15 mouse cellular contexts compared by ENCODE assay signal in the genomic region with DNA sequence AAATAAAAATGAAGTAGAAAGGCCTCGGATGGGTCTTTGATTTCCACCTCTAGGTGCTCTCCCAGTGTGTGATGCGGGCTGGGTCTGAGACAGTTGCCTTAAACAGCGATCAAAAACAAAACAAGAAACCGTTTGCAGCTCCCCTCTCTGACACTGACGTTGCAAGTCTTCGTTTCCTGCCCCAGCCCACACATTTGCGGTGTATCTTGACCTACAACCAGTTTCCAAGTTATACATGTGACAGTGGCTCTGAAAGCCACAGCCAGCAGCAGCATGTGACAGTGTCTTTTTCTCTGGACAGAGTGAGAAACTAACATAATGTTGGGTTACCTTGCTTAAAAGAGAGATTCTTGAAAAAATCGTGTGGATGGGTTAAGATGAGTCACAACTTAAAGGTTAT. TPM values are rescaled to one million over a fixed set of nuclear protein-coding genes. Genes with fewer than 3 reads are reported as not detected.
A peak's percentile ranks its signal among the peaks of the same experiment; 100 is the strongest.
DNase-seq lines count a peak whose midpoint lies in the region; ATAC-seq lines count a peak whose summit lies in the region.
"Had no signal": no experiment of that assay in that cellular context is flagged by ENCODE, and none has a peak within 500 bp of the region (broad histone marks: within the 10 kb centered on the region; RNA-seq: fewer than 3 reads in every experiment).

No protein-coding gene starts in this region.

- 25% methylated on average over 8 of the region's 8 CpGs for WGBS in liver, embryonic 15.5 days (ENCODE audit: insufficient replicate concordance)
- WGBS in forebrain, embryonic 15.5 days: 79% methylated on average over 8 of the region's 8 CpGs

- H3K9me3 ChIP-seq in liver, embryonic 15.5 days (replicated peaks): no peaks in the 10 kb centered on the region
- no peaks in the 10 kb centered on the region for H3K9me3 ChIP-seq in forebrain, embryonic 15.5 days
- H3K9me3 ChIP-seq: embryonic facial prominence, embryonic 12.5 days; hindbrain, embryonic 15.5 days; stomach, embryonic 15.5 days had no signal

- H3K4me2 ChIP-seq in liver, embryonic 15.5 days: peak overlapping the region; percentile 10; the same call in 1 of the 2 replicates
- no peak overlapping the region for H3K4me2 ChIP-seq in forebrain, embryonic 15.5 days (replicated peaks)
- H3K4me2 ChIP-seq: embryonic facial prominence, embryonic 12.5 days; hindbrain, embryonic 15.5 days; stomach, embryonic 15.5 days had no signal

- no peak for ATAC-seq in liver, embryonic 15.5 days (ENCODE audit: insufficient read depth)
- ATAC-seq in hematopoietic stem cell, adult 5-6 weeks (replicated peaks in 1 of 2; ENCODE audit: insufficient read depth in 1 of 2, low FRiP score in 2 of 2, low TSS enrichment in 1 of 2, low read depth in 1 of 2, poor library complexity in 2 of 2, severe bottlenecking in 2 of 2): peak; percentile 75 to 76
- no peak for ATAC-seq in forebrain, embryonic 15.5 days (replicated peaks)

- H3K4me3 ChIP-seq in liver, embryonic 15.5 days (replicated peaks): no peak overlapping the region
- H3K4me3 ChIP-seq in forebrain, embryonic 15.5 days: no peak overlapping the region
- H3K4me3 ChIP-seq: embryonic facial prominence, embryonic 12.5 days; heart, adult 2 months; hindbrain, embryonic 15.5 days; stomach, embryonic 15.5 days had no signal

- DNase-seq in liver: no peak
- DNase-seq in naive thymus-derived CD4-positive, alpha-beta T cell, adult 2 months (ENCODE audit: low read depth): peak; percentile 86
- DNase-seq in thymus, postnatal 4 days: peak; percentile 69
- DNase-seq in left cerebral cortex, postnatal 25 days (ENCODE audit: low spot score in 2 of 2): no peak
- DNase-seq in adrenal gland, postnatal 36 days: no peak
- DNase-seq: cerebellum, adult 11 months had no signal

- H3K27me3 ChIP-seq in liver, embryonic 15.5 days: peaks cover 76% of the 10 kb centered on the region
- peaks cover 5% of the 10 kb centered on the region; the same call in 1 of the 2 replicates for H3K27me3 ChIP-seq in forebrain, embryonic 15.5 days
- H3K27me3 ChIP-seq: stomach, embryonic 15.5 days had no signal

- no peaks in the 10 kb centered on the region for H3K36me3 ChIP-seq in liver, embryonic 15.5 days (replicated peaks)
- H3K36me3 ChIP-seq in forebrain, embryonic 15.5 days: no peaks in the 10 kb centered on the region
- H3K36me3 ChIP-seq: embryonic facial prominence, embryonic 12.5 days; hindbrain, embryonic 15.5 days; stomach, embryonic 15.5 days had no signal

- intact Hi-C loops in left cerebral cortex, postnatal 25 days (cut with DNase I): no loop called here

- no peak overlapping the region for H3K9ac ChIP-seq in liver, embryonic 15.5 days
- H3K9ac ChIP-seq in forebrain, embryonic 15.5 days (replicated peaks): no peak overlapping the region
- H3K9ac ChIP-seq: embryonic facial prominence, embryonic 12.5 days; hindbrain, embryonic 15.5 days; liver, embryonic 14.5 days; stomach, embryonic 15.5 days had no signal

- H3K4me1 ChIP-seq in liver, embryonic 15.5 days (replicated peaks): peaks cover 23% of the 10 kb centered on the region
- peaks cover 15% of the 10 kb centered on the region for H3K4me1 ChIP-seq in forebrain, embryonic 15.5 days

- no peak overlapping the region for H3K27ac ChIP-seq in liver, embryonic 15.5 days (replicated peaks)
- no peak overlapping the region for H3K27ac ChIP-seq in forebrain, embryonic 15.5 days (replicated peaks)
- H3K27ac ChIP-seq: embryonic facial prominence, embryonic 12.5 days; heart, adult 2 months; hindbrain, embryonic 15.5 days; liver, embryonic 14.5 days; stomach, embryonic 15.5 days had no signal

RNA-seq across cellular contexts. Expression of a gene that starts 1.2 kb away (rescaled TPM):
- 0.28 and 0.37 TPM in 2 replicates for polyA plus RNA-seq in liver, embryonic 15.5 days (2015; fragmentation: Nextera tagmentation; extraction: Ambion mirVana)
- total RNA-seq in hematopoietic stem cell, adult 5-6 weeks (2017): 1.9 and 3.9 TPM in 2 replicates
- not detected for total RNA-seq in left cerebral cortex, postnatal 25 days (2021)
- polyA plus RNA-seq in forebrain, embryonic 15.5 days (2015; fragmentation: Nextera tagmentation; extraction: Ambion mirVana): 0.15 and 0.20 TPM in 2 replicates
- under 1 TPM; 0.40 to 0.59 TPM for total RNA-seq in adrenal gland, postnatal 36 days (2021)
- total RNA-seq: left cerebral cortex, adult 18-20 months had no signal

RNA-seq across cellular contexts. Expression of a gene that starts 2.3 kb away (rescaled TPM):
- 9.1 and 9.3 TPM in 2 replicates for polyA plus RNA-seq in liver, embryonic 15.5 days (2015; fragmentation: Nextera tagmentation; extraction: Ambion mirVana)
- total RNA-seq in hematopoietic stem cell, adult 5-6 weeks (2017): 5.0 and 8.9 TPM in 2 replicates
- total RNA-seq in left cerebral cortex, postnatal 25 days (2021): 10 to 100 TPM; 72.2 to 75.5 TPM
- polyA plus RNA-seq in forebrain, embryonic 15.5 days (2015; fragmentation: Nextera tagmentation; extraction: Ambion mirVana): 60.4 and 69.5 TPM in 2 replicates
- total RNA-seq in adrenal gland, postnatal 36 days (2021): 10 to 100 TPM; 38.9 to 39.5 TPM

RNA-seq across cellular contexts. Expression of a gene that starts 40.5 kb away (rescaled TPM):
- 229 and 259 TPM in 2 replicates for polyA plus RNA-seq in liver, embryonic 15.5 days (2015; fragmentation: Nextera tagmentation; extraction: Ambion mirVana)
- 62.3 and 65.8 TPM in 2 replicates for total RNA-seq in hematopoietic stem cell, adult 5-6 weeks (2017)
- 100 to 1,000 TPM; 152 to 154 TPM for total RNA-seq in left cerebral cortex, postnatal 25 days (2021)
- 220 and 247 TPM in 2 replicates for polyA plus RNA-seq in forebrain, embryonic 15.5 days (2015; fragmentation: Nextera tagmentation; extraction: Ambion mirVana)
- 10 to 100 TPM; 76.0 to 89.5 TPM for total RNA-seq in adrenal gland, postnatal 36 days (2021)

Comparison
In these comparisons a context has a peak if more than half of its experiments do, and no peak if none do; other contexts are left out.
1. ATAC-seq: peak in hematopoietic stem cell, adult 5-6 weeks (2 of 2); none in liver, embryonic 15.5 days (single experiment) and forebrain, embryonic 15.5 days (single experiment).
2. DNase-seq: peak in naive thymus-derived CD4-positive, alpha-beta T cell, adult 2 months (single experiment) and thymus, postnatal 4 days (single experiment); none in liver (single experiment), left cerebral cortex, postnatal 25 days (0 of 2) and adrenal gland, postnatal 36 days (0 of 2).